Mouse (Mus musculus) heart, adult 2 months (tissue): Measurements from ENCODE around the gene Pvr.

Source experiments
- CTCF ChIP-seq: fragments of 200-600 bp; IDR thresholded peaks from 2 replicates; pipeline ENCODE4 v1.8.1; 2022; ENCODE audit warnings: antibody characterized with exemption, mild to moderate bottlenecking, moderate library complexity
- EP300 ChIP-seq: fragments of 200-500 bp; IDR thresholded peaks from 2 replicates; pipeline ENCODE4 v1.6.1; 2011; ENCODE audit warnings: low read depth, low read length, control low read depth; ENCODE audit not compliant: insufficient read depth
- POLR2A ChIP-seq: fragments of 200-500 bp; IDR thresholded peaks from 2 replicates; pipeline ENCODE4 v1.6.1; 2011; ENCODE audit warnings: mild to moderate bottlenecking, low read depth, low read length, control low read depth; ENCODE audit not compliant: insufficient read depth

DNA sequence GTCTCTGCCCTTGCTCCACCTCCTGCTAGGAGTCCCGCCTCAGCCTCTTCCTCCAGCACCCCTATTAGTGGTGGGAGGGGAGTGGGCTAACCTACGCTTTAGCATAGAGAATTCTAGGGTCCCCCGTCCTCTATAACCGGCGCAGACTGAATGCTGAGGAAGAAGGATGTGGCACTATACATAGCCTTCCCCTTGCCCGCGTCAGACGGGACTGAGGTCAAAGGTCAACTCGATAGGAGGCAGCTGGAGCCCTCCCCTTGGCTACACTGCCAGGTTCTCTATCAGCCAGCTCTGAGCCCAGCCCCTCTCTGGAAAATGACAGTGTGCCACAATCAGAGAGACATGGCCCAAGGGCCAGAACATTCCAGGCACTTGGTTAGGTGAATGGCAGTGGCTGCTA, 29.6 kb upstream of the Pvr start, which contains the start of gene Igsf23:
- TF ChIP-seq CTCF (no peak), POLR2A (no peak), EP300 (no peak)
